In the genomic region with DNA sequence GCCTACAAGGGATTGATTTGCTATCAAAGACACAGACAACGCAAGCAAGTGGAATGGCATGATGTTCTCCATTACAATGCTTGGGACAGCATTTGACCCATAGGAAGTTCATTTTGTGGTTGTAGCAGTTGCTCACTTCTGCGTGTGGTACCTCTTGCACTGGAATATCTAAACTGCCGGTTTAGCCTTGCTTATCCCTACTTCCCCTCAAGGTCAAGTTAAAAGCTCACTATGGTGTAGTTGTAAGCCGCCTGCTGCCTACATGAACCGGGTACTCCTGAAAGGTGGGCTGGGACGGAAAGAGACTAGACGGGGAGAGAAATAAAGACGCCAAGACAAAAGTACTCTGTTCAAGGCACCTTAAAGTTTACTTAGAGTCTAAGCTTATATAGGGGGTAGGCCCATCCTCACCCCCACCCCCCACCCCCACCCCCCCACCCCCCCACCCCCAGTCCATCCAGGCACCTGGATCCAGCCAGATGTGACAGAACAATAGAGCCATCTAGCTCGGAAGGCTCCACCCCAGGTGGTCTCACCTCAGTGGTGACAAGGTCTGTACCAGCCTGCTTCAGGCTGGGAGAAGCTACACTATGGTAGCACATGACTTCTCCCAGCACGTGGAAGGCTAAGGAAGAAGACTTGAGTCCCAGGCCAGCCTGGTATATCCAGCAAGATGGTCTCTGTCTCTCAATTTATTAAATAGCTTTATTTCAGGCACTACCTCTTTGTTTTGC, we compare ENCODE assay signal across 26 mouse cellular contexts.
DNase-seq lines count a peak whose midpoint lies in the region; ATAC-seq and TF ChIP-seq lines count a peak whose summit lies in the region.
"Had no signal": no experiment of that assay in that cellular context is flagged by ENCODE, and none has a peak within 500 bp of the region (broad histone marks: within the 10 kb centered on the region; RNA-seq: fewer than 3 reads in every experiment).

No protein-coding gene starts in this region.

- 73% methylated on average over 10 of the region's 10 CpGs for WGBS in midbrain, embryonic 11.5 days
- WGBS in midbrain, embryonic 16.5 days, result 79% methylated on average over 10 of the region's 10 CpGs
- WGBS in hindbrain, embryonic 13.5 days, result 76% methylated on average over 10 of the region's 10 CpGs
- 78% methylated on average over 9 of the region's 10 CpGs for WGBS in kidney, embryonic 14.5 days

- H3K9ac ChIP-seq in midbrain, embryonic 11.5 days (ENCODE audit: low read length), result no peak overlapping the region
- H3K9ac ChIP-seq in midbrain, embryonic 16.5 days (ENCODE audit: low read depth, low read length), result no peak overlapping the region
- no peak overlapping the region for H3K9ac ChIP-seq in ES-E14 (ENCODE audit: insufficient read depth, low read depth, low read length, poor library complexity, severe bottlenecking)
- no peak overlapping the region for H3K9ac ChIP-seq in hindbrain, embryonic 13.5 days
- no peak overlapping the region for H3K9ac ChIP-seq in kidney, embryonic 14.5 days (ENCODE audit: low read depth, low read length)
- H3K9ac ChIP-seq: embryonic facial prominence, embryonic 13.5 days; embryonic facial prominence, embryonic 15.5 days; forebrain, embryonic 12.5 days had no signal

- in situ Hi-C loops in ES-E14 (cut with MboI; ENCODE audit: low sequenced_read_pairs in 2 of 2, unreplicated experiment in 2 of 2), result no loop called here

- peaks cover 4% of the 10 kb centered on the region for H3K4me1 ChIP-seq in midbrain, embryonic 11.5 days (ENCODE audit: control insufficient read depth, insufficient read depth, low read length)
- H3K4me1 ChIP-seq in midbrain, embryonic 16.5 days (ENCODE audit: control insufficient read depth, insufficient read depth, low read length), result no peaks in the 10 kb centered on the region
- H3K4me1 ChIP-seq in ES-E14 (ENCODE audit: control insufficient read depth in 2 of 2, insufficient read depth in 2 of 2, low read length in 2 of 2, poor library complexity in 1 of 2), result peaks cover 10 to 18% of the 10 kb centered on the region in 2 experiments
- no peaks in the 10 kb centered on the region for H3K4me1 ChIP-seq in hindbrain, embryonic 13.5 days (replicated peaks)
- H3K4me1 ChIP-seq in kidney, embryonic 14.5 days (ENCODE audit: control insufficient read depth, insufficient read depth, low read length), result no peaks in the 10 kb centered on the region
- H3K4me1 ChIP-seq: embryonic facial prominence, embryonic 13.5 days; embryonic facial prominence, embryonic 15.5 days; forebrain, embryonic 12.5 days had no signal

- ATAC-seq in midbrain, embryonic 11.5 days (ENCODE audit: low FRiP score), result no peak
- ATAC-seq in midbrain, embryonic 16.5 days, result no peak
- ATAC-seq in hindbrain, embryonic 13.5 days (ENCODE audit: low FRiP score), result no peak
- ATAC-seq in kidney, embryonic 14.5 days (ENCODE audit: low FRiP score, low TSS enrichment), result no peak
- ATAC-seq: CD4-positive, CD25-positive, alpha-beta regulatory T cell, adult 4 months; forebrain, embryonic 14.5 days; forebrain, embryonic 16.5 days had no signal

- no peak overlapping the region for H3K4me3 ChIP-seq in midbrain, embryonic 11.5 days (ENCODE audit: low read depth, low read length)
- H3K4me3 ChIP-seq in midbrain, embryonic 16.5 days (ENCODE audit: low read depth, low read length), result no peak overlapping the region
- H3K4me3 ChIP-seq in ES-E14 (ENCODE audit: insufficient read depth in 1 of 2, low read depth in 1 of 2, low read length in 2 of 2, poor library complexity in 1 of 2, severe bottlenecking in 1 of 2), result no peak overlapping the region
- H3K4me3 ChIP-seq in hindbrain, embryonic 13.5 days, result no peak overlapping the region
- H3K4me3 ChIP-seq in kidney, embryonic 14.5 days (ENCODE audit: low read length), result no peak overlapping the region
- H3K4me3 ChIP-seq: embryonic facial prominence, embryonic 13.5 days; embryonic facial prominence, embryonic 15.5 days; erythroblast, embryonic 14.5 days; forebrain, embryonic 10.5 days; forebrain, embryonic 12.5 days had no signal

- no peak overlapping the region for H3K4me2 ChIP-seq in midbrain, embryonic 11.5 days
- no peak overlapping the region for H3K4me2 ChIP-seq in midbrain, embryonic 16.5 days (ENCODE audit: low read length)
- H3K4me2 ChIP-seq in hindbrain, embryonic 13.5 days, result no peak overlapping the region
- no peak overlapping the region for H3K4me2 ChIP-seq in kidney, embryonic 14.5 days (replicated peaks; ENCODE audit: low read depth, low read length)
- H3K4me2 ChIP-seq: embryonic facial prominence, embryonic 13.5 days; embryonic facial prominence, embryonic 15.5 days; forebrain, embryonic 12.5 days had no signal

- H3K27ac ChIP-seq in midbrain, embryonic 11.5 days (ENCODE audit: low read depth, low read length), result no peak overlapping the region
- no peak overlapping the region for H3K27ac ChIP-seq in midbrain, embryonic 16.5 days (ENCODE audit: low read length)
- no peak overlapping the region for H3K27ac ChIP-seq in ES-E14 (ENCODE audit: insufficient read depth, low read depth, low read length, poor library complexity, severe bottlenecking)
- no peak overlapping the region for H3K27ac ChIP-seq in hindbrain, embryonic 13.5 days
- H3K27ac ChIP-seq in kidney, embryonic 14.5 days (ENCODE audit: low read depth, low read length), result no peak overlapping the region
- H3K27ac ChIP-seq: embryonic facial prominence, embryonic 13.5 days; embryonic facial prominence, embryonic 15.5 days; forebrain, embryonic 10.5 days; forebrain, embryonic 12.5 days had no signal

- no peaks in the 10 kb centered on the region for H3K9me3 ChIP-seq in midbrain, embryonic 11.5 days (ENCODE audit: control insufficient read depth, low read length)
- no peaks in the 10 kb centered on the region for H3K9me3 ChIP-seq in midbrain, embryonic 16.5 days (replicated peaks; ENCODE audit: control insufficient read depth, low read length, poor library complexity, severe bottlenecking)
- no peaks in the 10 kb centered on the region for H3K9me3 ChIP-seq in ES-E14 (ENCODE audit: control insufficient read depth, insufficient read depth, low read depth, low read length)
- no peaks in the 10 kb centered on the region for H3K9me3 ChIP-seq in hindbrain, embryonic 13.5 days
- no peaks in the 10 kb centered on the region for H3K9me3 ChIP-seq in kidney, embryonic 14.5 days (ENCODE audit: control insufficient read depth, low read length)
- H3K9me3 ChIP-seq: embryonic facial prominence, embryonic 13.5 days; embryonic facial prominence, embryonic 15.5 days; forebrain, embryonic 10.5 days; forebrain, embryonic 12.5 days had no signal

- DNase-seq in midbrain, embryonic 11.5 days (ENCODE audit: low spot score, missing footprints), result peak; percentile 68
- DNase-seq in ES-E14 (ENCODE audit: low read depth, low spot score) (peak; percentile 54), ZHBTc4 (ENCODE audit: low read depth, low spot score) (peak; percentile 88)
- DNase-seq: adrenal gland, adult 2 months; adrenal gland, postnatal 10 days; adrenal gland, postnatal 25 days; B cell, adult 2 months; cerebellum, adult 11 months; cerebellum, adult 18-20 months; cerebellum, adult 8-10 months; cerebellum, adult 9-11 months; cerebellum, postnatal 14 days; cerebellum, postnatal 36 days; embryo, embryonic 11 days had no signal

- H3K27me3 ChIP-seq in midbrain, embryonic 11.5 days (ENCODE audit: control insufficient read depth, insufficient read depth, low read length), result no peaks in the 10 kb centered on the region
- no peaks in the 10 kb centered on the region for H3K27me3 ChIP-seq in midbrain, embryonic 16.5 days (ENCODE audit: control insufficient read depth, insufficient read depth, low read depth, low read length)
- no peaks in the 10 kb centered on the region for H3K27me3 ChIP-seq in hindbrain, embryonic 13.5 days
- H3K27me3 ChIP-seq in kidney, embryonic 14.5 days (ENCODE audit: control insufficient read depth, insufficient read depth, low read length), result no peaks in the 10 kb centered on the region
- H3K27me3 ChIP-seq: CH12.LX; embryonic facial prominence, embryonic 13.5 days; embryonic facial prominence, embryonic 15.5 days; forebrain, embryonic 12.5 days had no signal

- H3K36me3 ChIP-seq in midbrain, embryonic 11.5 days (ENCODE audit: control insufficient read depth, insufficient read depth, low read length), result peaks cover 6% of the 10 kb centered on the region; the same call in 1 of the 2 replicates
- peaks cover 8% of the 10 kb centered on the region; the same call in 1 of the 2 replicates for H3K36me3 ChIP-seq in midbrain, embryonic 16.5 days (ENCODE audit: control insufficient read depth, insufficient read depth, low read length)
- H3K36me3 ChIP-seq in ES-E14 (ENCODE audit: control insufficient read depth, insufficient read depth, low read length, poor library complexity, severe bottlenecking), result peaks cover 7% of the 10 kb centered on the region
- H3K36me3 ChIP-seq in hindbrain, embryonic 13.5 days, result peaks cover 5% of the 10 kb centered on the region
- H3K36me3 ChIP-seq in kidney, embryonic 14.5 days (ENCODE audit: control insufficient read depth, insufficient read depth, low read length), result peaks cover 10% of the 10 kb centered on the region

TF ChIP-seq in ES-E14, 5 proteins besides CTCF, POLR2A, EP300 and RAD21:
- TF ChIP-seq MAFK (IDR thresholded peaks at IDR 0.05; ENCODE audit: insufficient read depth, low read depth, low read length), result no peak
- TF ChIP-seq ZC3H11A (IDR thresholded peaks at IDR 0.05; ENCODE audit: borderline replicate concordance, low read depth, low read length), result no peak
- TF ChIP-seq CHD2 (IDR thresholded peaks at IDR 0.05; ENCODE audit: low read depth, low read length), result no peak
- no peak for TF ChIP-seq ZNF384 (IDR thresholded peaks at IDR 0.05; ENCODE audit: low read depth, low read length)
- TF ChIP-seq HCFC1 (IDR thresholded peaks at IDR 0.05; ENCODE audit: borderline replicate concordance, insufficient read depth, low read length), result no peak
TF ChIP-seq in ES-E14: peak in this region for 0.
